Mouse (Mus musculus) cerebellum, adult 2 months (tissue): ENCODE data around the gene Gzmm.

ENCODE experiments used
- CTCF ChIP-seq: fragments of 200-500 bp; IDR thresholded peaks from 2 replicates; pipeline ENCODE4 v1.5.1; 2011; ENCODE audit warnings: low read depth, mild to moderate bottlenecking, control low read depth, low read length, moderate library complexity, borderline replicate concordance; ENCODE audit not compliant: insufficient read depth
- POLR2A ChIP-seq: fragments of 200-500 bp; IDR thresholded peaks from 2 replicates; pipeline ENCODE4 v1.6.1; 2011; ENCODE audit warnings: low read length, control low read depth, borderline replicate concordance; ENCODE audit not compliant: insufficient read depth

DNA sequence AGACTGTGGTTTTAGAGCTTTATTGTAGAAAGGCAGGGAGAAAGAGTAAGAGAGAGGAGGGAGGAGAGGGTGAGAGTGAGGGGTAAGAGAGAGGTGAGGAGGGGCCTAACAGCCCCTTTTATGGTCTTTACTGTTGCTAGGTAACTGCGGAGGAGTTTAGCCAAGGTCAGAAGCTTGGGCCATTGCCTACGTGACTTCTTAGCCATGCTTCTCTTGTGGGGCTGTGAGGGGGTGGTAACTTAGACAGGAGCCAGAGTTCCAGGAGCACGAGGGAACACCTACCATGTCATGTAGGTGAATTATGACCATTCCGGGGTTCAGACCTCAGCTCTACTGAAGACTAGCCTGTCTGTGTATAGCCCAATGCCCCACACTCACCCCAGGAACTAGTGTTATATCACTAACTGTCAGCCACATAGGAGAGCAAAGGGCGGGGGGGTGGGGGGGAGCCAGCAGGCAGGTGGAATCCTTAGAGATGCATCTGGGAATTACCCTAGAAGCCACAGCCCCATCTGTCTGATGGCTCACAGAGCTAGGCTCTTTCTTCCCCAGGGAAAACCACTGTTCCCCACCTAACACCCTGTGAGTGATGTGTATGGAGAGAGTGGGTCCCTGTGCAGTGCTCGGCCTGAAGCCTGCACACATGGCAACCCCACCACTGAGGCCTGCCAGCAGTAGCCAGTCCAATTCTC lies 17.3 kb upstream of the Gzmm start:
- TF ChIP-seq CTCF (no peak), POLR2A (no peak)
